Mouse (Mus musculus): ENCODE results near the gene Fer1l5.

- no peak for TF ChIP-seq EP300 (IDR thresholded peaks at IDR 0.05; ENCODE audit: low read depth)
- TF ChIP-seq CTCF (IDR thresholded peaks at IDR 0.05; ENCODE audit: low read depth) = no peak
Observed at GRCm38 (mm10) chr1:36352351-36352750, 19.7 kb upstream of the Fer1l5 start.

Measured in heart, postnatal 0 days (tissue).